Mouse (Mus musculus): ENCODE measurements around the gene Usp19. TPM values are rescaled to one million over a fixed set of nuclear protein-coding genes. Genes with fewer than 3 reads are reported as not detected.

Usp19 gene
- polyA plus RNA-seq, 1 experiment, result 70.8 TPM

- TF ChIP-seq MYOD1 (IDR thresholded peaks at IDR 0.05; ENCODE audit: control insufficient read depth, insufficient read length, low read depth), result no peak
- TF ChIP-seq CTCF (IDR thresholded peaks at IDR 0.05; ENCODE audit: control insufficient read depth, insufficient read depth, insufficient read length), result no peak
- TF ChIP-seq MYOG (IDR thresholded peaks at IDR 0.05; ENCODE audit: control insufficient read depth, extremely low read depth, insufficient read length), result no peak
- TF ChIP-seq FOSL1 (IDR thresholded peaks at IDR 0.05; ENCODE audit: insufficient read depth, low read length, poor library complexity, severe bottlenecking), result no peak
- TF ChIP-seq USF1 (IDR thresholded peaks at IDR 0.05; ENCODE audit: low read depth), result no peak
- no peak for TF ChIP-seq MAX (IDR thresholded peaks at IDR 0.05)
- TF ChIP-seq CEBPB (IDR thresholded peaks at IDR 0.05; ENCODE audit: low read depth), result no peak
- H3K4me3 ChIP-seq (ENCODE audit: insufficient read depth, poor library complexity, severe bottlenecking), result no peak overlapping the region
- no peaks in the 10 kb centered on the region for H3K27me3 ChIP-seq (ENCODE audit: control insufficient read depth, insufficient read depth, insufficient read length)
- H3K79me2 ChIP-seq (ENCODE audit: control insufficient read depth, insufficient read depth), result no peaks in the 10 kb centered on the region
- H3ac ChIP-seq (ENCODE audit: control insufficient read depth, insufficient read length, low read depth), result no peak overlapping the region
- H3K79me3 ChIP-seq (ENCODE audit: low read depth), result no peaks in the 10 kb centered on the region
- no peaks in the 10 kb centered on the region for H3K36me3 ChIP-seq (ENCODE audit: control insufficient read depth, insufficient read depth)
Observed at GRCm38 (mm10) chr9:108454429-108454828, 36.0 kb upstream of the Usp19 start.

GRCm38 (mm10) chr9:108455747-108456571 is 34.4 kb upstream of the Usp19 start:
- Histone ChIP-seq H3K79me2 (ENCODE audit: control insufficient read depth, insufficient read depth) (peaks cover 5% of the 10 kb centered on the region), H3K27me3 (ENCODE audit: control insufficient read depth, insufficient read depth, insufficient read length) (no peaks in the 10 kb centered on the region), H3K4me3 (ENCODE audit: insufficient read depth, poor library complexity, severe bottlenecking) (no peak overlapping the region), H3ac (ENCODE audit: control insufficient read depth, insufficient read length, low read depth) (no peak overlapping the region), H3K36me3 (ENCODE audit: control insufficient read depth, insufficient read depth) (no peaks in the 10 kb centered on the region), H3K79me3 (ENCODE audit: low read depth) (peaks cover 4% of the 10 kb centered on the region)
- no peak for TF ChIP-seq MYOG (IDR thresholded peaks at IDR 0.05; ENCODE audit: control insufficient read depth, extremely low read depth, insufficient read length)
- no peak for TF ChIP-seq CEBPB (IDR thresholded peaks at IDR 0.05; ENCODE audit: low read depth)
- TF ChIP-seq CTCF (IDR thresholded peaks at IDR 0.05; ENCODE audit: control insufficient read depth, insufficient read depth, insufficient read length), result no peak
- no peak for TF ChIP-seq USF1 (IDR thresholded peaks at IDR 0.05; ENCODE audit: low read depth)
- no peak for TF ChIP-seq MYOD1 (IDR thresholded peaks at IDR 0.05; ENCODE audit: control insufficient read depth, insufficient read length, low read depth)

GRCm38 (mm10) chr9:108456953-108457352 is 33.4 kb upstream of the Usp19 start:
- H3K79me2 ChIP-seq (ENCODE audit: control insufficient read depth, insufficient read depth), result peaks cover 15% of the 10 kb centered on the region
- TF ChIP-seq MAX (IDR thresholded peaks at IDR 0.05), result no peak
- TF ChIP-seq MYOD1 (IDR thresholded peaks at IDR 0.05; ENCODE audit: control insufficient read depth, insufficient read length, low read depth), result no peak
- TF ChIP-seq MYOG (IDR thresholded peaks at IDR 0.05; ENCODE audit: control insufficient read depth, extremely low read depth, insufficient read length), result no peak
- TF ChIP-seq FOSL1 (IDR thresholded peaks at IDR 0.05; ENCODE audit: insufficient read depth, low read length, poor library complexity, severe bottlenecking), result no peak
- no peak for TF ChIP-seq USF1 (IDR thresholded peaks at IDR 0.05; ENCODE audit: low read depth)
- no peak for TF ChIP-seq CEBPB (IDR thresholded peaks at IDR 0.05; ENCODE audit: low read depth)
- no peaks in the 10 kb centered on the region for H3K27me3 ChIP-seq (ENCODE audit: control insufficient read depth, insufficient read depth, insufficient read length)

GRCm38 (mm10) chr9:108459939-108460318 is 30.5 kb upstream of the Usp19 start:
- H3ac ChIP-seq (ENCODE audit: control insufficient read depth, insufficient read length, low read depth), result no peak overlapping the region
- peaks cover 12% of the 10 kb centered on the region for H3K36me3 ChIP-seq (ENCODE audit: control insufficient read depth, insufficient read depth)
- TF ChIP-seq MYOD1 (IDR thresholded peaks at IDR 0.05; ENCODE audit: control insufficient read depth, insufficient read length, low read depth) (no peak), CTCF (IDR thresholded peaks at IDR 0.05; ENCODE audit: control insufficient read depth, insufficient read depth, insufficient read length) (no peak), USF1 (IDR thresholded peaks at IDR 0.05; ENCODE audit: low read depth) (no peak), FOSL1 (IDR thresholded peaks at IDR 0.05; ENCODE audit: insufficient read depth, low read length, poor library complexity, severe bottlenecking) (no peak), CEBPB (IDR thresholded peaks at IDR 0.05; ENCODE audit: low read depth) (no peak), MYOG (IDR thresholded peaks at IDR 0.05; ENCODE audit: control insufficient read depth, extremely low read depth, insufficient read length) (no peak), MAX (IDR thresholded peaks at IDR 0.05) (no peak)
- H3K4me3 ChIP-seq (ENCODE audit: insufficient read depth, poor library complexity, severe bottlenecking), result peak overlapping the region; percentile 92
- peaks cover 18% of the 10 kb centered on the region for H3K79me3 ChIP-seq (ENCODE audit: low read depth)
- no peaks in the 10 kb centered on the region for H3K27me3 ChIP-seq (ENCODE audit: control insufficient read depth, insufficient read depth, insufficient read length)
- peaks cover 39% of the 10 kb centered on the region for H3K79me2 ChIP-seq (ENCODE audit: control insufficient read depth, insufficient read depth)

More at GRCm38 (mm10) chr9:108456953-108457352, 33.4 kb upstream of the Usp19 start:
- Histone ChIP-seq H3K79me3 (ENCODE audit: low read depth) (peaks cover 13% of the 10 kb centered on the region), H3K36me3 (ENCODE audit: control insufficient read depth, insufficient read depth) (no peaks in the 10 kb centered on the region), H3K4me3 (ENCODE audit: insufficient read depth, poor library complexity, severe bottlenecking) (no peak overlapping the region), H3ac (ENCODE audit: control insufficient read depth, insufficient read length, low read depth) (no peak overlapping the region)

GRCm38 (mm10) chr9:108460319-108461178 is 29.9 kb upstream of the Usp19 start, which contains the start of gene Ccdc71:
Gene Ccdc71 (plus strand): TSS chr9:108460527.
- no peaks in the 10 kb centered on the region for H3K27me3 ChIP-seq (ENCODE audit: control insufficient read depth, insufficient read depth, insufficient read length)
- H3K79me3 ChIP-seq (ENCODE audit: low read depth), result peaks cover 18% of the 10 kb centered on the region
- TF ChIP-seq MYOD1 (IDR thresholded peaks at IDR 0.05; ENCODE audit: control insufficient read depth, insufficient read length, low read depth) (no peak), FOSL1 (IDR thresholded peaks at IDR 0.05; ENCODE audit: insufficient read depth, low read length, poor library complexity, severe bottlenecking) (no peak), MYOG (IDR thresholded peaks at IDR 0.05; ENCODE audit: control insufficient read depth, extremely low read depth, insufficient read length) (no peak), CEBPB (IDR thresholded peaks at IDR 0.05; ENCODE audit: low read depth) (no peak), USF1 (IDR thresholded peaks at IDR 0.05; ENCODE audit: low read depth) (no peak), MAX (IDR thresholded peaks at IDR 0.05) (no peak), CTCF (IDR thresholded peaks at IDR 0.05; ENCODE audit: control insufficient read depth, insufficient read depth, insufficient read length) (no peak)
- peak within 1 kb of the TSS; percentile 92 for H3K4me3 ChIP-seq (ENCODE audit: insufficient read depth, poor library complexity, severe bottlenecking)
- peaks cover 39% of the 10 kb centered on the region for H3K79me2 ChIP-seq (ENCODE audit: control insufficient read depth, insufficient read depth)
- H3ac ChIP-seq (ENCODE audit: control insufficient read depth, insufficient read length, low read depth), result peak within 1 kb of the TSS; percentile 57
- peaks cover 18% of the 10 kb centered on the region for H3K36me3 ChIP-seq (ENCODE audit: control insufficient read depth, insufficient read depth)

Data from C2C12 (cell line).